Mouse (Mus musculus): ENCODE data around the gene Sh3glb1.

DNA sequence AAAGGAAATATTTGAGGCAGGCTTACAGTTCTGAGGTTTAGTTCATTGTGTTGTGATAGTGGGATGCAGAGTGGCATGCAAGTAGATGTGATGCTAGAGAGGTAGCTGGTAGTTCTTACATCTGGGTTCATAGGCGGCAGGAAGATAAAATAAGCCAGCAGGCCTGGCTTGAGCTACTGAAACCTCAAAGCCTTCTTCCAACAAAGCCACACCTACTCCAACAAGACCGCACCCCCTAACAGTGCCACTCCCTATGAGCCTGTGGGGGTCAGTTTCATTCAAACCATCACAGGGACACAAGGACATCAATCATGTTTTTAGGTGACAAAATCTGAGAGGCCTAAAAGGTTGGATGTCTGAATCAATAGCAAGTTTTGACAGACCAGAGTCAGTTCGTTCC, 58.7 kb downstream of the Sh3glb1 start:
- TF ChIP-seq CTCF (IDR thresholded peaks at IDR 0.05; ENCODE audit: low read depth, low read length) (no peak), POLR2A (IDR thresholded peaks at IDR 0.05; ENCODE audit: borderline replicate concordance, low read depth, low read length) (no peak)
